Mouse (Mus musculus) brain, embryonic 14.5 days (tissue): ENCODE data around the gene Syt16. TPM values are rescaled to one million over a fixed set of nuclear protein-coding genes. Genes with fewer than 3 reads are reported as not detected.
A peak's percentile ranks its signal among the peaks of the same experiment; 100 is the strongest.

Source experiments
- DNase-seq: peaks from one replicate; pipeline ENCODE4 v3.0.0-alpha.2; 2011; ENCODE audit warnings: low read depth
- CTCF ChIP-seq: fragments of 200-500 bp; IDR thresholded peaks from 2 replicates; pipeline ENCODE4 v1.5.1; 2012; ENCODE audit warnings: inconsistent platforms, mild to moderate bottlenecking, moderate library complexity, borderline replicate concordance; ENCODE audit not compliant: insufficient read depth, insufficient read length; ENCODE audit errors: extremely low read depth
- POLR2A ChIP-seq: fragments of 200-500 bp; IDR thresholded peaks from 2 replicates; pipeline ENCODE4 v1.6.1; 2012; ENCODE audit warnings: mild to moderate bottlenecking, inconsistent platforms, borderline replicate concordance; ENCODE audit not compliant: poor library complexity, insufficient read depth, insufficient read length, severe bottlenecking; ENCODE audit errors: extremely low read depth
- polyA plus RNA-seq: library from polyadenylated mRNA; depleted of rRNA; stranded (reverse); fragments of >200 nt; gene quantifications from 2 replicates; pipeline ENCODE4 v1.2.3, GENCODE M21; 2012

The Syt16 gene
- polyA plus RNA-seq, 1 experiment, result 43.4 TPM

DNA sequence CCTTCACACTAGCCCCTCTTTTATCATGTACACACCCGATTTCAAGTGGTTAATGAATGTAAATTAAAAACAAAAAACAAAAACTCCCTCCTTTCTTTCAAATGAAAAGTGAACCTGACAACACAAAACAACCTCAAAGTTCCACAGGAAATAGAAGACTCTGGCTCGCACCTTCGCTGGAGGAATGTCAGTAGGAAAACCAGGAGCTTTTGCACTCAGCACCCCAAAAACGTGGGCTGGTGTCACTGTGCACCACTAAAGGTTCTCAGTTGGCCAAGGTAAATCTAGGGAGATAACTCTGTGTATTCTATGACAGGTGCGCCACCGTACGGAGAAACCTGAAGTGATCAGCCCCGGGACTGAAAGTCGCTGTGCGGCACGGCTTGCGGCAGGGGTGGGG, 128.3 kb downstream of the Syt16 start:
- DNase-seq, result no peak
- no peak for TF ChIP-seq POLR2A
- no peak for TF ChIP-seq CTCF

DNA sequence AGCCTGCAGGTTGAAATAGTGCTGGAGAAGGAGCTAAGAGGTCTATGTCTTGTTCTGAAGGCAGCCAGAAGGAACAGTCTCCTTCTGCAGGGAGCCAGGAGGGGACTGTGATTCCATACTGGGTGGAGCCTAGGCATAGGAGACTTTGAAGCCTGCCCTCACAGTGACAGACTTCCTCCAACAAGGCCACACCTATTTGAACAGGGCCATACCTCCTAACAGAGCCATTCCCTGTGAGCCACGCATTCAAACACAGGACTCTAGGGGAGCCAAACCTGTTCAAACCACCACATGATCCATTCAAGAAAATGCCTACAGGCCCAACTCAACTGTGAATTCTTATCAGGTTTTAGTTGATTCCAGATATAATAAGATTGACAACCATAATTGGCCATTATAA, 130.8 kb downstream of the Syt16 start:
- TF ChIP-seq CTCF, result no peak
- DNase-seq, result no peak

DNA sequence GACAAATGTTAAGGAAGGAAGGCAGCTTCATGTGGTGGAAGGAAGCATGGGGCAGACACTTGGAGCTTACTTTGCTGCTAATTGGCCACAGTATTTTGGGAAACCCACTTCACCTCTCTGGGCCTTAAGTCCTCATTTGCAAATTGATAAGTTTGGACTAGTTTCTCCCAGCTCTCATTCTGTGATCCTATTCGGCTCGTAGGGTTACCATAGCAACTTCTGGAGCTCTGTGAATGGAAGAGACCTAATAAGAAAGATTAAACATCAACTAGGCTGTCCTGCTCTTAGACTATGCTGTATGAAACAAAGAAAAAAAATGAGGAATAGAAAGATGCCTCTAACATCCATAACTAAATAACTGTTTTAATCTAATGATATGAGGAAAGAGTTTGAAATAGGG, 134.3 kb downstream of the Syt16 start:
- TF ChIP-seq CTCF, result no peak
- TF ChIP-seq POLR2A, result no peak

GRCm38 (mm10) chr12:74142147-74142546, 144.7 kb downstream of the Syt16 start:
- no peak for TF ChIP-seq CTCF
- TF ChIP-seq POLR2A, result no peak
- DNase-seq, result peak; percentile 34

More for the DNA sequence above, 134.3 kb downstream of the Syt16 start:
- peak; percentile 68 for DNase-seq

- no peak for TF ChIP-seq CTCF
- no peak for TF ChIP-seq POLR2A
- DNase-seq, result no peak
These were observed 146.9 kb downstream of the Syt16 start for GRCm38 (mm10) chr12:74144385-74144784.

DNA sequence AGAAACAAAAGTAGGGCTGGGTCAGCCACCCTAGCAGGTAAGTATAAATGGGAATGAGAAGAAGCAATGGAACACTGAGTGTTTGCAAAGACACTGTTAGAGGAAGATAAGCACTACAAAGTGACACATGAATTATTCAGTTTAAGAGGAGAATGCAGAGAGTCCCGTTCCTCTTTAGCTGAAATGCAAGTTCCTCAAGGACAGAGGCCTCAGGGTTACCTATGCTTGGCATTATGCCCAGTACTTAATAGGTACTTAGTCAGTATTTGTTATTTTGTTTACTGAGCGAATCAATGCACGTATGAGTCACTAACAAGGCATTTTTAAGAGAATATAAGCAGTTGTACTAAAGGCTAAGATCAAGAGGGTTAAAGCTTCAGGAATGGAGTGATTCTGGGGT, 163.3 kb downstream of the Syt16 start:
- no peak for DNase-seq
- no peak for TF ChIP-seq POLR2A
- TF ChIP-seq CTCF, result no peak

DNA sequence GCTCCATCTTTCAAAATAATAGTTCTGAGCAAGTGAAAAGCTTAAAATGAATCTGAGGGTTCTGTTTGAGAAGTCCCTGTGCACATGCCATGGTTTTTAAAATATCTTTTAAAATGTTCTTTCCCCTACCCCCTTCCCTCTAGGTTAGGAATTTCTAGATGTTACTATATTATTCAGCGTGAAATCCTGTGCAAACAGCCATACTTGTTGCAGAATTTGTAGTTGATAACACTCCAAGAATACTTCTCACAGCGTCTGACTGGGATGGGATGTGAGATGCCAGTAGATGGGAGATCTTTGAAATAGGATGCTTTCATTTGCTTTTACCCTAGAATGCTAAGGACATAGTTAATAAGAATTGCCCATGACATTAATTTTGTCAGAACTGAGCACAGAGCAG, 165.6 kb downstream of the Syt16 start:
- DNase-seq, result no peak
- TF ChIP-seq POLR2A (no peak), CTCF (no peak)

DNA sequence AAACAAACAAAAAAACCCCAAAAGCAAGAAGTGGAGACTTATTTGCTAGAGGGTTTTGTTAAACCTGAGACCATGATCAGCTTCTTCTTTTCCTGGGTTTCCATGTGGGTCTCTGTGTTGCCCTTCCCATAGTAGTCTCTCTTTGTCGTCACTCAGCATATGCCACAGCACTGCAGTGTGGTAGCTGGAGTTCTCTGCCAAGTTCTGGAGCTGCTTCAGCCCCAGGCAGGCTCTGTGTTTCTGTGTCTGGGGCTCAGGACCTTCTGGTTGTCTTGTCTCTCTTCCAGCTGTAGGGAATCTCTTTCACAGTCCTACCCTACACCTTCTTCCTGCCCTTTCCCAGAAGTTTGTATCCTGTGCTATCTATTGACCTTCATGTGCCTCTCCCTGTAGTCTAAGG, 173.8 kb downstream of the Syt16 start:
- peak; percentile 50 for DNase-seq
- TF ChIP-seq POLR2A, result no peak
- no peak for TF ChIP-seq CTCF

GRCm38 (mm10) chr12:74173902-74174301, 176.4 kb downstream of the Syt16 start:
- DNase-seq, result peak; percentile 87
- no peak for TF ChIP-seq CTCF
- no peak for TF ChIP-seq POLR2A

- DNase-seq, result no peak
- TF ChIP-seq CTCF (0 out of 2 replicates have a peak, but pooled peaks have one; percentile 7), POLR2A (no peak)
These were observed 187.1 kb downstream of the Syt16 start for GRCm38 (mm10) chr12:74184596-74184995.

GRCm38 (mm10) chr12:74188243-74188785, 190.9 kb downstream of the Syt16 start:
- TF ChIP-seq POLR2A (no peak), CTCF (no peak)

DNA sequence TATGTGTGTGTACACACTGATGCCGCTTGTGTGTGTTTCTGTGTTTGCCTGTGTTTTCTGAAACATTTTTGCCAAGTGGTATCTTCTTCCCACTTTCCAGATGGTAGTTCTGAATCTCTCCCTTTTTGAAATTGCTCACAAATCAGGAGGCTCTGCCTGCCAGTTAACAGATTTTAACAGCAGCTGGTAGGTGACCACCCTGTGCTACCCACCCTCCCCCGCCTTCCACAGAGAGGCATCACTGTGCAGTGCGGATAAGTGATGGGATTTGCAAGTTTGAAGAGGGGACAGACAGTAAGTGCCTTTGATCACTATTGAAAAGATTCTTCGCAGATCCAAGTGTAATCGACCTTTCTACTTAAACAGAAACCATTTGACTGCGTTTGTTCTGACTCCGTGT, 191.4 kb downstream of the Syt16 start:
- peak; percentile 74 for DNase-seq
- TF ChIP-seq CTCF, result no peak
- TF ChIP-seq POLR2A, result no peak

More at GRCm38 (mm10) chr12:74188243-74188785, 190.9 kb downstream of the Syt16 start:
- no peak for DNase-seq
